Mouse (Mus musculus): ENCODE data around the gene Ldlrad3.

GRCm38 (mm10) chr2:102113323-102113722 is 72.9 kb downstream of the Ldlrad3 start:
- no peak for TF ChIP-seq EP300 (IDR thresholded peaks at IDR 0.05; ENCODE audit: low read depth)
- TF ChIP-seq CTCF (IDR thresholded peaks at IDR 0.05; ENCODE audit: low read depth): no peak

Measured in liver, postnatal 0 days (tissue).